Mouse (Mus musculus) CD4-positive helper T cell, adult 2 months (primary cell): ENCODE data around the gene Rbbp6.

Source experiments
- DNase-seq: peaks from one replicate; pipeline ENCODE4 v3.0.0-alpha.2; 2012; ENCODE audit warnings: low read depth, missing footprints, low spot score

Rbbp6 gene

GRCm38 (mm10) chr7:122970864-122971420, 5.5 kb downstream of the Rbbp6 start:
- DNase-seq, result peak; percentile 43

GRCm38 (mm10) chr7:122972006-122972689, 6.7 kb downstream of the Rbbp6 start:
- peak; percentile 62 for DNase-seq

GRCm38 (mm10) chr7:122979514-122979913, 14.0 kb downstream of the Rbbp6 start:
- no peak for DNase-seq

GRCm38 (mm10) chr7:122998189-122998588, 32.7 kb downstream of the Rbbp6 start:
- no peak for DNase-seq

GRCm38 (mm10) chr7:122999871-123000396, 34.4 kb downstream of the Rbbp6 start:
- no peak for DNase-seq

- no peak for DNase-seq
These were observed 35.3 kb downstream of the Rbbp6 start for GRCm38 (mm10) chr7:123000796-123001195.

GRCm38 (mm10) chr7:123001341-123002027, 36.0 kb downstream of the Rbbp6 start:
- DNase-seq, result no peak

GRCm38 (mm10) chr7:123002028-123002410, 36.5 kb downstream of the Rbbp6 start:
- no peak for DNase-seq

- DNase-seq, result no peak
These were observed 37.7 kb downstream of the Rbbp6 start for GRCm38 (mm10) chr7:123003207-123003606.

GRCm38 (mm10) chr7:123004442-123004841, 39.0 kb downstream of the Rbbp6 start:
- no peak for DNase-seq

GRCm38 (mm10) chr7:123006251-123006650, 40.8 kb downstream of the Rbbp6 start:
- no peak for DNase-seq

- DNase-seq, result no peak
These were observed 42.3 kb downstream of the Rbbp6 start for GRCm38 (mm10) chr7:123007743-123008142.

GRCm38 (mm10) chr7:123013466-123013865, 48.0 kb downstream of the Rbbp6 start:
- DNase-seq, result no peak

GRCm38 (mm10) chr7:123014729-123015128, 49.2 kb downstream of the Rbbp6 start:
- no peak for DNase-seq

- peak; percentile 46 for DNase-seq
These were observed 52.1 kb downstream of the Rbbp6 start for GRCm38 (mm10) chr7:123017627-123018026.

- DNase-seq, result peak; percentile 43
These were observed 59.6 kb downstream of the Rbbp6 start for GRCm38 (mm10) chr7:123025123-123025522.

- no peak for DNase-seq
These were observed 64.8 kb downstream of the Rbbp6 start for GRCm38 (mm10) chr7:123030295-123030694.

- DNase-seq, result peak; percentile 51
These were observed 65.3 kb downstream of the Rbbp6 start for GRCm38 (mm10) chr7:123030709-123031181.

- peak; percentile 53 for DNase-seq
These were observed 65.8 kb downstream of the Rbbp6 start for GRCm38 (mm10) chr7:123031211-123031743.

- no peak for DNase-seq
These were observed 69.8 kb downstream of the Rbbp6 start for GRCm38 (mm10) chr7:123035314-123035713.

- peak; percentile 32 for DNase-seq
These were observed 73.8 kb downstream of the Rbbp6 start for GRCm38 (mm10) chr7:123039302-123039701.

GRCm38 (mm10) chr7:123045146-123045545, 79.7 kb downstream of the Rbbp6 start:
- no peak for DNase-seq
